Mouse (Mus musculus): ENCODE data around the gene Stxbp6. TPM values are rescaled to one million over a fixed set of nuclear protein-coding genes. Genes with fewer than 3 reads are reported as not detected.
"Not testable (repeated sequence)": the region's sequence is repeated elsewhere in the genome, so short reads cannot be mapped to it uniquely, and the experiment has no call there.

The Stxbp6 gene
- total RNA-seq (2014; rRNA removed) (31.8 and 35.3 TPM in 2 replicates), polyA plus RNA-seq (2015; fragmentation: Nextera tagmentation; extraction: Ambion mirVana) (25.3 and 28.9 TPM in 2 replicates)

DNA sequence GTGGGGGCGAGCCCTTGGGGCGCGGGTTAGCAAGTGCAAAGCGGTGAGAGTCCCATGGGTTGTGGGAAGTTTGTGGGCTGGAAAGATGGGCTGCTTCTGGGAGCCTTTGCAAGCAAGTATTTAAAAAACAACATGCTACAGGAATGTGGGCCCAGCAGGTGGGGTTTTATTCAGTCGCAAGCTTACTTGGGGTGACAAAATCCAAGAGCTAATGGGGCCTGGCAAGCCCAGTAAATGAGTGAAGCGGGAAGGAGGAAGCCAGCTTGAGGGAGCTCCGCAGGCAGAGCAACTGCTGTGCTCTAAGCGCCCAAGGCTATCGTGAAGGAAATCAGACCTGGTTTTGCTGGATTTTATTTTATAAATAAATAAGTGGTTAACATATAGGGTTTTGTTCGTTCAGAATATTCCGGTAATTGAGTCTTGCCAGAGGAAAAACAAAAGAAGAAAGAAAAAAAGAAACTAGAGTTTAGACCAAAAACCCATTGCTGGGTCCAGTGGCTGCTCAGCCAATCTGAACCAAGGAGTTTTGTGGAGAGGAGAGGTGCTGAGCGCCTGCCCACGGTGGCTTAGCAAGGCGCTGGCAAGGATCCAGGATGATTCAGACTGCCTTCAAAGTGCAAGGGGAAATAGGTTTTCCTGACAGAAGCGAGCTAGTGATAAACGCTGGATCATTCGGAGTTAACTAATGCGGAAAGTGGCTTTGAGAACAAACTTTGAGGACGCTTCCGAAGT, at the start of gene Stxbp6:
TSS of gene Stxbp6 (minus strand) at position 99 of the 732 bp plus-strand sequence.
- 2% methylated on average over 20 of the region's 20 CpGs for WGBS
- Histone ChIP-seq H3K9ac (replicated peaks; ENCODE audit: low read length, poor library complexity, severe bottlenecking) (peak within 1 kb of the TSS; percentile 72), H3K27me3 (ENCODE audit: insufficient read depth, low read length) (no peaks in the 10 kb centered on the region), H3K4me1 (ENCODE audit: insufficient read depth, low read length) (no peaks in the 10 kb centered on the region; the same call in 1 of the 2 replicates), H3K27ac (ENCODE audit: low read depth, low read length) (peak within 1 kb of the TSS; percentile 62), H3K9me3 (ENCODE audit: low read length) (no peaks in the 10 kb centered on the region), H3K36me3 (ENCODE audit: insufficient read depth, low read length) (no peaks in the 10 kb centered on the region), H3K4me2 (ENCODE audit: low read depth, low read length, poor library complexity, severe bottlenecking) (peak within 1 kb of the TSS; percentile 99), H3K4me3 (ENCODE audit: low read depth, low read length) (peak within 1 kb of the TSS; percentile 85)
- ATAC-seq (ENCODE audit: low FRiP score): peak; percentile 45; the same call in 1 of the 2 replicates
- DNase-seq (ENCODE audit: low spot score): peak; percentile 78
- TF ChIP-seq CTCF (IDR thresholded peaks at IDR 0.05): no peak

DNA sequence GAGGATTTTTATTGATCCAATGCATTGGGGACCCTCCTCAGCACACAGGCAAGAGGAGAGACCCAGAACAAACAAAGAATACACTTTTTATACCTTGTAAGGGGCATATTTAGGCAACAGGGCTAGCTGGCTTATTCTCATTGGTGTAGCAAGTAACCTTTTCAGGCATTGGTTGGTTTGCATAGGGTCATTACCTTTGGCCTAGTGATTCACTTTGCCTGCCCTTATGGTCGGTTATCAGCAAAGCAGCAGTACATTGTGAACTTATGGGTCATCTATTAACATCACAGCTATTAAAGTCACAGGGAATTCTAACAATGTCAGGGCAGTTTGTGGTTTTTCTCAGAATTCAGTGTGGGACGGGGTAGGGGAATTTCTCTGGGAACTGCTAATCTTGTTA, 28.4 kb upstream of the Stxbp6 start:
- WGBS: 82% methylated on average over 2 of the region's 2 CpGs
- not testable (repeated sequence) for H3K9me3 ChIP-seq (ENCODE audit: low read length); ATAC-seq (ENCODE audit: low FRiP score); H3K27me3 ChIP-seq (ENCODE audit: insufficient read depth, low read length); H3K4me3 ChIP-seq (ENCODE audit: low read depth, low read length); H3K4me2 ChIP-seq (ENCODE audit: low read depth, low read length, poor library complexity, severe bottlenecking); H3K4me1 ChIP-seq (ENCODE audit: insufficient read depth, low read length); H3K27ac ChIP-seq (ENCODE audit: low read depth, low read length); H3K9ac ChIP-seq (replicated peaks; ENCODE audit: low read length, poor library complexity, severe bottlenecking); DNase-seq (ENCODE audit: low spot score); H3K36me3 ChIP-seq (ENCODE audit: insufficient read depth, low read length)

DNA sequence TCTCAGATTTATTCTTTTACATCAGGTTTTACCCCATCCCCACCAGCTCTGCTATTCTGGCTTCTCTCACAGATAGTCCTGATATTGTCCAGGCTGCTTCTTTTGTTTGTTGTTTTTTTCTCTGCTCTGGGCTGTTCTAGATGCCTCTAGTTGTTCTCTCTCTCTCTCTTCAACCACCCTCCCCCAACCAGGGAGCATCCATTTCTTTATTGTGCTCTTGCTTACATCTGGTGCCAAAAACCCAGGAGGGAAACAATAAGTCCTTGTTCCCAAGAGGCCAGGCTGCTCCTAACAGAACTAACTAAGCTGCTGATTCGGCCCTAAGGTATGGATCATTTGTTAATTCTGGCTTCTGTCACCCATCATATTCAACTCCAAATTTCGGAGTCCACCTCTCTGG, 19.2 kb upstream of the Stxbp6 start:
- ATAC-seq (ENCODE audit: low FRiP score) (no peak), DNase-seq (ENCODE audit: low spot score) (no peak)
- Histone ChIP-seq H3K4me1 (ENCODE audit: insufficient read depth, low read length) (no peaks in the 10 kb centered on the region), H3K9ac (replicated peaks; ENCODE audit: low read length, poor library complexity, severe bottlenecking) (no peak overlapping the region), H3K27ac (ENCODE audit: low read depth, low read length) (no peak overlapping the region), H3K4me3 (ENCODE audit: low read depth, low read length) (no peak overlapping the region), H3K36me3 (ENCODE audit: insufficient read depth, low read length) (no peaks in the 10 kb centered on the region), H3K27me3 (ENCODE audit: insufficient read depth, low read length) (no peaks in the 10 kb centered on the region), H3K9me3 (ENCODE audit: low read length) (no peaks in the 10 kb centered on the region), H3K4me2 (ENCODE audit: low read depth, low read length, poor library complexity, severe bottlenecking) (no peak overlapping the region)
- 57% methylated on average over 2 of the region's 2 CpGs for WGBS
- no peak for TF ChIP-seq CTCF (IDR thresholded peaks at IDR 0.05)

DNA sequence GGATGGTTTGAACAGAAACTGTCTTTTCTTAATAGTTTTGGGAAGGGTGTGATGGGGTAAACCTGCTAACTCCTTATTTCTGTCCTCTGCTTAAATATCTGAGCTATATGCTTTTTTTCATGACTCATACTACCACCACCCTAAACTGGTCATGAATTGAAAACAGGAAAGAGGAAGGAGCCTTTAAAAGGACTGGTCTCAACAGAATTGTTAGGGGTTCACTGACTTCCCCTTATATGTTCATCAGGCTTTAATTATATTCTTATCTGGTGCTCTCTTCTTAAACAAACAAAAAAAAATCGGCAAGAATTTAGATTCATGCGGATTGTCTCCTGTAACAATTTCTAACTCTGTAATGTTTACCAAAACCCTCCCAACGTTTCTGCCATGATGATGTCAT, 17.9 kb upstream of the Stxbp6 start:
- H3K9me3 ChIP-seq (ENCODE audit: low read length): no peaks in the 10 kb centered on the region
- H3K36me3 ChIP-seq (ENCODE audit: insufficient read depth, low read length): no peaks in the 10 kb centered on the region
- H3K27ac ChIP-seq (ENCODE audit: low read depth, low read length): no peak overlapping the region
- no peaks in the 10 kb centered on the region for H3K4me1 ChIP-seq (ENCODE audit: insufficient read depth, low read length)
- TF ChIP-seq CTCF (IDR thresholded peaks at IDR 0.05): no peak
- DNase-seq (ENCODE audit: low spot score): no peak
- no peak for ATAC-seq (ENCODE audit: low FRiP score)
- no peaks in the 10 kb centered on the region for H3K27me3 ChIP-seq (ENCODE audit: insufficient read depth, low read length)
- no peak overlapping the region for H3K9ac ChIP-seq (replicated peaks; ENCODE audit: low read length, poor library complexity, severe bottlenecking)
- no peak overlapping the region for H3K4me2 ChIP-seq (ENCODE audit: low read depth, low read length, poor library complexity, severe bottlenecking)
- 80% methylated on average over 3 of the region's 3 CpGs for WGBS
- H3K4me3 ChIP-seq (ENCODE audit: low read depth, low read length): no peak overlapping the region

DNA sequence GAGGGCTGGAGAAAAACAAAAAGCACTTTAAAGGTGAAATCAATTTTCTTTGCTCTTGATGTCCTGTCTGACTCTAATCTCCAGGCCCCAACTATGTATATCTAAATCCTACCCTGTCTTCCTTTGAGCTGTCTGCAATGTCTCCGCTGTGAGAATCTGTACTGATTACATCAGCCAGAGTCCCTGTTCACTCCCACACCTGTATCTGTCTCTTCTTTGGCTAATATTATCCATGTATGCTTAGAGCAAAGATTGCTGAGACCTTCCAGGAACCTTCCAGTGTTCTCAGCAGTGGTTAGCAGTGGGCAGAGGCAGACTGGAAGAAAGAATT, 8.6 kb upstream of the Stxbp6 start:
- Histone ChIP-seq H3K4me2 (ENCODE audit: low read depth, low read length, poor library complexity, severe bottlenecking) (no peak overlapping the region), H3K4me3 (ENCODE audit: low read depth, low read length) (no peak overlapping the region), H3K9ac (replicated peaks; ENCODE audit: low read length, poor library complexity, severe bottlenecking) (no peak overlapping the region), H3K27ac (ENCODE audit: low read depth, low read length) (no peak overlapping the region), H3K4me1 (ENCODE audit: insufficient read depth, low read length) (no peaks in the 10 kb centered on the region), H3K9me3 (ENCODE audit: low read length) (no peaks in the 10 kb centered on the region), H3K27me3 (ENCODE audit: insufficient read depth, low read length) (no peaks in the 10 kb centered on the region), H3K36me3 (ENCODE audit: insufficient read depth, low read length) (no peaks in the 10 kb centered on the region)
- ATAC-seq (ENCODE audit: low FRiP score) (no peak), DNase-seq (ENCODE audit: low spot score) (no peak)
- no peak for TF ChIP-seq CTCF (IDR thresholded peaks at IDR 0.05)
- WGBS: 62% methylated on average over 1 of the region's 1 CpGs

DNA sequence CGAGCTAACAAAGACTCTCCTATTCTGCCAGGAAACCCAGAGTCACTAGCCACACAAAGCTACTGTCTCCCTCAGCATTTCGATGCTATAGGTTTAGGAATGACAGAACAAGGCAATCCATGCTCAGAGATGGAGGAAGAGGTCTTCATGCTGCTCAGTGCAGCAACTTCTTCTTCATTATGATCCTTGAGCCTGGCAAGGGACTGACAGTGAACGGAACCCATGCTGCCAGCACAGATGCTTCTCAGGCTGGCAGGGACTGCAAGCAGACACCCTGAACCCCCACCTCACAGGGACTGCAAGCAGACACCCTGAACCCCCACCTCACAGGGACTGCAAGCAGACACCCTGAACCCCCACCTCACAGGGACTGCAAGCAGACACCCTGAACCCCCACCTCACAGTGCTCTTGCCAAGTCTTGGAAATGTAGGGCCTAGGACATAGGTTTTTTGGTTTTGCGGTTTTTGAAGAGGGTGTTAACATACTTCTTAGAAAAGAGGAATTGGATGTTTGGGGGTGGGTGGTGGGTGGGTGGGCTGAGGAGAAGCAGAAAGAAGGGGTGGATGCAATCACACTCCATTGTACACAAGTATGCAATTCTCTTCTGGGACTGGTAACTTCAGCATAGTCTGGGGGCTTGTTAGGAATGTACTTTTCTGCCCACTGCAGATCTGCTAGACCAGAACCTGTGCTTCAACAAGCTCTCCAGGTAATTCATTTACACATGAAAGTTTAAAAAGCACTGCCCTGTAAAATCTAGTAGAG, 8.1 kb upstream of the Stxbp6 start:
- no peak overlapping the region for H3K4me3 ChIP-seq (ENCODE audit: low read depth, low read length)
- ATAC-seq (ENCODE audit: low FRiP score) (no peak), DNase-seq (ENCODE audit: low spot score) (no peak)
- 85% methylated on average over 4 of the region's 4 CpGs for WGBS
- no peaks in the 10 kb centered on the region for H3K9me3 ChIP-seq (ENCODE audit: low read length)
- no peaks in the 10 kb centered on the region for H3K4me1 ChIP-seq (ENCODE audit: insufficient read depth, low read length)
- H3K9ac ChIP-seq (replicated peaks; ENCODE audit: low read length, poor library complexity, severe bottlenecking): no peak overlapping the region
- no peaks in the 10 kb centered on the region for H3K36me3 ChIP-seq (ENCODE audit: insufficient read depth, low read length)
- no peak overlapping the region for H3K4me2 ChIP-seq (ENCODE audit: low read depth, low read length, poor library complexity, severe bottlenecking)
- H3K27me3 ChIP-seq (ENCODE audit: insufficient read depth, low read length): no peaks in the 10 kb centered on the region
- no peak overlapping the region for H3K27ac ChIP-seq (ENCODE audit: low read depth, low read length)
- no peak for TF ChIP-seq CTCF (IDR thresholded peaks at IDR 0.05)

Data from midbrain, postnatal 0 days (tissue).